Mouse (Mus musculus): ENCODE measurements around the gene Dnmt3a.

DNA sequence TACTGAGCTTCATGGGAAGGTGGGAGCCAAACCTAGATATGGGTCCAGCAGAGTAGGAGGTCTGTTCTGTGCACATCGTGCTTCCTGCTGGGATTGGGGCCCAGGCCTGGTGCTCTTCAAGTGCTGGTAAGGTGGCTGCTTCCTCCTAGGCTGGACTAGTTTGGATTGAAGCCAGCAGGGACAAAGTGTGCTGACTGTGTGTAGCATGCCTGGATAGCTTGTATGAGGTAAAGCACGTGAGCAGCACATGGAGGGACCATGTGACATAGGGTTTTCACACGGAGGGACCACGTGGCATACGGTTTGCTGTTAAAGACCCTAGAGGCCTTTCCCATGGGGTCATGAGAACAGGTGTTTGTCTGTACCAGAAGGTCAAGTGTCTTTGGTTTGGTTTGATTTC, 38.5 kb downstream of the Dnmt3a start:
- TF ChIP-seq CTCF (IDR thresholded peaks at IDR 0.05; ENCODE audit: borderline replicate concordance, insufficient read depth, low read depth, low read length): no peak
- TF ChIP-seq POLR2A (IDR thresholded peaks at IDR 0.05; ENCODE audit: borderline replicate concordance, insufficient read depth, low read length): no peak
